Mouse (Mus musculus) forebrain, embryonic 14.5 days (tissue): ENCODE data around the gene Smg7. TPM values are rescaled to one million over a fixed set of nuclear protein-coding genes. Genes with fewer than 3 reads are reported as not detected.

Experiments used
- ATAC-seq: fragments of 200-750 bp; cut with Nextera tagmentation; 2 replicates; pipeline ENCODE4 v1.8.0; 2017; ENCODE audit warnings: mild to moderate bottlenecking, moderate library complexity
- DNase-seq: peaks from one replicate; pipeline ENCODE4 v3.0.0-alpha.2; 2015; ENCODE audit warnings: low spot score
- H3K27ac ChIP-seq: fragments of 300-500 bp; sonication (generic); 2 replicates; pipeline ENCODE4 v1.5.1; 2014; ENCODE audit warnings: low read depth, mild to moderate bottlenecking, control low read depth, low read length, moderate library complexity
- H3K27me3 ChIP-seq: fragments of 300-500 bp; sonication (generic); replicated peaks from 2 replicates; pipeline ENCODE4 v1.6.1; 2014; ENCODE audit warnings: low read length, control low read depth, mixed read lengths; ENCODE audit not compliant: control insufficient read depth, insufficient read depth
- H3K36me3 ChIP-seq: fragments of 300-500 bp; sonication (generic); 2 replicates; pipeline ENCODE4 v1.6.1; 2014; ENCODE audit warnings: low read length, control low read depth; ENCODE audit not compliant: control insufficient read depth, insufficient read depth
- H3K4me1 ChIP-seq: fragments of 300-500 bp; sonication (generic); 2 replicates; pipeline ENCODE4 v1.6.1; 2014; ENCODE audit warnings: antibody characterized with exemption, low read length, control low read depth; ENCODE audit not compliant: control insufficient read depth, insufficient read depth
- H3K4me2 ChIP-seq: fragments of 300-500 bp; sonication (generic); 2 replicates; pipeline ENCODE4 v1.6.1; 2014; ENCODE audit warnings: mild to moderate bottlenecking, control low read depth, low read length
- H3K4me3 ChIP-seq: fragments of 300-500 bp; sonication (generic); 2 replicates; pipeline ENCODE4 v1.5.1; 2014; ENCODE audit warnings: low read depth, low read length, control low read depth
- H3K9ac ChIP-seq: fragments of 300-500 bp; sonication (generic); 2 replicates; pipeline ENCODE4 v1.6.1; 2014; ENCODE audit warnings: mild to moderate bottlenecking, low read length, control low read depth, moderate library complexity
- H3K9me3 ChIP-seq: fragments of 300-500 bp; sonication (generic); replicated peaks from 2 replicates; pipeline ENCODE4 v1.6.1; 2016; ENCODE audit warnings: low read length, control low read depth, mixed read lengths; ENCODE audit not compliant: control insufficient read depth
- WGBS: fragments of 180-500 bp; shearing (Covaris S2); extraction: QIAGEN DNeasy Blood & Tissue Kit; methylation state at CpG from one replicate; pipeline ENCODE4 v1.1.7; 2014; 5-methylcytosine and 5-hydroxymethylcytosine counted together
- polyA plus RNA-seq: library from polyadenylated mRNA; unstranded; fragments of >200 nt; fragmentation: Nextera tagmentation; extraction: Ambion mirVana; gene quantifications from 2 replicates; pipeline ENCODE4 v1.2.1, GENCODE M21; 2014

The Smg7 gene
- polyA plus RNA-seq, 1 experiment from 2014 or later = 31.0 TPM

DNA sequence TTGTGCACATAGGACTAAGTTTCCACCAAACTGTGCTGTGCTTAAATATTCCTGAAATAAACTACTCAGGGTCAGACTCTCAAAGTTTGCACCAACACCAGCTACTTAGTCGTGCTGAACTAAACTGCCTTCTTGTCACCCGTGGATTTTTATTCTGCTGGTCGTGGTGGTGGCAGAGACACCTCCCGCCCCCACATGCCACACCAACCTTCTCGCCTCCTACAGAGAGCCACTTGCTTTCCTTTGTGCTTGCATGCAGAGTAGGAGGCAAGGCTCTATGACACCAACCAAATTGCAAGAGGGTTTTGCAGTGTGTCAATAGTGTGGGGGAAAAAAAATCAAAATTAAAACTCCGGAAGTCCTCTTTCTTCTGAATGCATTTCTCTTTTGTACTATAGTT, 82.9 kb downstream of the Smg7 start:
- Histone ChIP-seq H3K9ac (no peak overlapping the region), H3K36me3 (no peaks in the 10 kb centered on the region), H3K27me3 (no peaks in the 10 kb centered on the region), H3K4me1 (peaks cover 27% of the 10 kb centered on the region), H3K4me3 (no peak overlapping the region), H3K27ac (no peak overlapping the region), H3K4me2 (no peak overlapping the region), H3K9me3 (0 out of 2 replicates have a peak, but pooled peaks cover 2% of the 10 kb centered on the region)
- DNase-seq (no peak), ATAC-seq (no peak)
- 81% methylated on average over 6 of the region's 6 CpGs for WGBS

DNA sequence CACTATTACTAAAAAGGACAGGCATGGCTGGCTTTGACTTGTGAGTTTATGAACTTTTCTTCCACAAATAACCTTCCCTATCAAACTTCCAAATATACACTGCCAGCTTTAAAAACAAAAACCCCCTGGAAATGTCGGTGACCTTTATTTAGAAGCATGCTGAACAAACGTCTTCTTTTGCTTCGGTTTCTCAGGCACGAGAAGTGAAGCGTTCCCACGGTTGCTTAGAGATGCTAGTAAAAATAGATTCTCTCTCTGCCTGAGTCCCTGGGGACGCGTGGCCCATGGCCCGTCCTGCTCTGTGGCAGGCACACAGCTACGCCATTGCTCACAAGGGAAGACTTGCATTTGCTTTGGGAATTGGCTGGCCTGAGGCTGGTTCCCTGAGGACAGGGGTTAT, 84.7 kb downstream of the Smg7 start:
- ATAC-seq = no peak
- Histone ChIP-seq H3K27ac (peak overlapping the region; percentile 61; the same call in 1 of the 2 replicates), H3K4me1 (peaks cover 27% of the 10 kb centered on the region), H3K4me3 (no peak overlapping the region), H3K4me2 (no peak overlapping the region), H3K36me3 (no peaks in the 10 kb centered on the region), H3K9me3 (0 out of 2 replicates have a peak, but pooled peaks cover 2% of the 10 kb centered on the region), H3K27me3 (no peaks in the 10 kb centered on the region), H3K9ac (no peak overlapping the region)
- DNase-seq = peak; percentile 41
- 47% methylated on average over 10 of the region's 10 CpGs for WGBS

DNA sequence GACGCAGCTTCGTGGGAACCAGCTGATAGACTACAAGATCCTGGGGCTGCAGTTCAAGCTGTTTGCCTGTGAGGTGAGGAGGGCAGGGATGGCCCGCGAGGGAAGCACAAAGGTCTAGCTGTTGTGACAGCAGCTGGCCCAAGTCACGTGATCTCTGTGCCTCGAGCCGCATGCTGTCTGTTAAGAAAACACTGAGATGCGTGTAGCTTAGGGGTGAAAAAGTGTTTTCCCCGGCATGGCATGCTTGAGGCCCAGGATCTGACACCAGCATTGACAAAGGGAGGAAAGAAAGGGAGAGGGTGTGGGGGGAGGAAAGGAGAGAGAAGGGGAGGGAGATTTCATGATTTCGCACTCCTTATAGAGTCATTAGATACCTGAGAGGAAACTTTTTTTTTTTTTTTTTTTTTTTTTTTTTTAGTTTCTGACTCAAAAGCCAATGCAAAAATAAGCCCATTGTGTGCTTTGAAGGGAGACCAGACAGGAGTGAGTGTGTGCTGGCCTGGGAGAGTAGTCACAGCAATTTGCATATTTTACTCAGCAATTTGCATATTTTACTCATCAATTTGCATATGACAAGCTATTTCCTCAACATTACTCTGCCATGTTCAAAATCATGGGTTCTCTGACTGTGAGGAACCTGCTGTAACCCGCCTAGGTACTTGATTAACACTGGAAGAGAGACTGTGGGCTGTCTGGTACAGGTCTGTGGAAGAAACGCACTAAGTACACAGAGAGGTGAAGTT, 85.2 kb downstream of the Smg7 start:
- no peaks in the 10 kb centered on the region for H3K36me3 ChIP-seq
- WGBS = 16% methylated on average over 12 of the region's 12 CpGs
- H3K4me2 ChIP-seq = no peak overlapping the region
- peak; percentile 69 for ATAC-seq
- no peaks in the 10 kb centered on the region for H3K9me3 ChIP-seq
- H3K27ac ChIP-seq = peak overlapping the region; percentile 61
- peak; percentile 82 for DNase-seq
- no peak overlapping the region for H3K9ac ChIP-seq
- no peaks in the 10 kb centered on the region for H3K27me3 ChIP-seq
- peaks cover 27% of the 10 kb centered on the region for H3K4me1 ChIP-seq
- no peak overlapping the region for H3K4me3 ChIP-seq

DNA sequence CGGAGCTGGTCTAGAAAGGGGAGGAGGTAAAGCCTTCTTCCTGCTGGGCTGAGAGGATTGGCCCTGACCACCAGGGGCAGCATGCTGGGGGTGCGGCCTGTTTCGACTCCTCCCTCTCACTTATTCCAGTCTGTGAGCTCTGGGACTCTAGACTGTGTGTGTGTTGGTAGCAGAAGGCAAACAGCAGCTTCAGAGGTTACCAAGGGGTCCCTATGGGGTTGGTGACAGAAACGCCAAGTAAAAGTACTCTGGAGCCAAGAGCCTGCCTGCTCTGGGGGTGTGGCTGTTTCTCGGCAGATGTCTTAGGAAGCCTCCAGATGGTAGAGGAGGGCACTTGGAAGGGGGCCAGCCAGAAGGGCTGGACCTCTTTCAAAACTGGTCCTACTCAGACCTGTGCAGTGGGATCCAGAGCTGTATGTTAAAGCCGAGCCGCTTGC, 87.2 kb downstream of the Smg7 start:
- Histone ChIP-seq H3K9me3 (no peaks in the 10 kb centered on the region), H3K4me1 (peaks cover 29% of the 10 kb centered on the region), H3K36me3 (no peaks in the 10 kb centered on the region), H3K27ac (peak overlapping the region; percentile 61), H3K4me2 (no peak overlapping the region), H3K9ac (no peak overlapping the region), H3K27me3 (no peaks in the 10 kb centered on the region), H3K4me3 (no peak overlapping the region)
- ATAC-seq = peak; percentile 84
- 38% methylated on average over 7 of the region's 7 CpGs for WGBS
- DNase-seq = peak; percentile 87

DNA sequence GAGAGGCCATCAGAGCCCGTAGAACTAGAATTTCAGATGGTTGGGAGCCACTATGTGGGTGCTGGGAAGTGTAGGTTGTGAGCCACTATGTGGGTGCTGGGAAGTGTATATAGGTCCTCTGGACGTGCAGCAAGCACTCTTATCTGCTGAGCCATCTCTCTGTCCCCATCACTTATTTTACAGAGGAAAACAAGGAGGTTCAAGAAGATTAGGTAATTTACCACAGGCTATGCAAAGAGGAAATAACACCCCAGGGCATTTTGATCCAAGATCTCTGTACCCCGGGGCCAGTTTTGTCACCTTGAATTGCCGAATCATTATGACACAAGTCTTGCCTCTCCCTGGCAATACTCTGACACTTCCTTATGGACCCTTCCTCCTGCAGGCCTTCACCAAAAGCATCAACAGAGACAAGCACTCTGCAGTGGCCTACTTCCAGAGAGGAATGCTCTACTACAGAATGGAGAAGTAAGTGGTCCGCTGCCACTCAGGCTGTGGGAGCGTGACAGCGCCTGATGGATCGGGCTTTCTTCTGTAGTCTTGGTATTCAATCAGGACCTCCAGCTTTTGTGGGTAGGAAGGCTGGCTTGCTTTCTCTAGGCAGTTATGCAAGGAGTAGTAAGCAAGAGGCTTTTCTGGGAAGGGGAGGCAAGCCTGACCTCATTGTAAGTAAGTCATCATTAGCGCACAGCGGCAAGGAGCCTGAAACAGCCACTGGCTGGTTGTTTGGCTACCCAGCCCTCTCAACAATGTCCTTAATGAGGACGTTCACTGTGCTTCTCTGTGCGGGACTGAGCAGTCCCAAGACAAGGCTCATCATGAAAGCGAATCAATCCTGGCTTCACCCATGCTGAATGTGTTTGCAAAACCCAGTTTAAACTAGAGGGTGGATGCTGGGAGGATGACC, 91.7 kb downstream of the Smg7 start:
- no peak overlapping the region for H3K9ac ChIP-seq
- peaks cover 11% of the 10 kb centered on the region for H3K4me1 ChIP-seq
- H3K36me3 ChIP-seq = no peaks in the 10 kb centered on the region
- H3K4me3 ChIP-seq = no peak overlapping the region
- no peak overlapping the region for H3K4me2 ChIP-seq
- ATAC-seq (peak; percentile 49), DNase-seq (peak; percentile 46)
- H3K9me3 ChIP-seq = no peaks in the 10 kb centered on the region
- WGBS = 33% methylated on average over 13 of the region's 13 CpGs
- H3K27ac ChIP-seq = peak overlapping the region; percentile 50; the same call in 1 of the 2 replicates
- no peaks in the 10 kb centered on the region for H3K27me3 ChIP-seq

DNA sequence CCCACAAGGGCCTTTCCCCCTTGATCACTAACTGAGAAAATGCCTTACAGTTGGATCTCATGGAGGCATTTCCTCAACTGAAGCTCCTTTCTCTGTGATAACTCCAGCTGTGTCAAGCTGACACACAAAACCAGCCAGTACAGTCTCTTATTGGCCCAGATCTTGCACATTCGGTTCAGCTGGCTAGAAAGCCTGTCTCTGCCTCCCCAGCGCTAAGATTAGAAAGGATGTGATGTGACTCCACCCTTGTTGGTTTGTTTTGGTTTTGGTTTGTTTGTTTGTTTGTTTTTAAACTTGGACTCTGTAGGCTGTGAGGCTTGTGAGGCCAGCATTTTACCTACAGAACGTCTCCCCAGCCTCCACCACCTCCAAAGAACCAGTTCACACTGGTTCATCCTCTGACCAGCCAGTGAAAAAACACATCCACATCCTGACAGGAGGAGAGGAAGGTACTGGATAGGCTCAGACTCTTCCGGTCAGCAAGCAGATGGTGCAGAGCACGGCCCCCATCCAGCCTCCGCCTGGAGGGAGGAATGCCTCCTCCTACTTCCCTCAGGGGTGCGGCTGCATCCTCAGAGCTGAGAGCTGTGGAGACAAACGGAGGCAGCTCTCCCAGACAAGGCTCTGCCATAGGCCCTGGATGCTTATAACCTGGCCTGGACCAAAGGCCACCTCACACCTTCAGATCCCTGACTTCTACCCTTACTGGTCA, 92.7 kb downstream of the Smg7 start:
- ATAC-seq = no peak
- H3K9me3 ChIP-seq = no peaks in the 10 kb centered on the region
- WGBS = 50% methylated on average over 8 of the region's 8 CpGs

DNA sequence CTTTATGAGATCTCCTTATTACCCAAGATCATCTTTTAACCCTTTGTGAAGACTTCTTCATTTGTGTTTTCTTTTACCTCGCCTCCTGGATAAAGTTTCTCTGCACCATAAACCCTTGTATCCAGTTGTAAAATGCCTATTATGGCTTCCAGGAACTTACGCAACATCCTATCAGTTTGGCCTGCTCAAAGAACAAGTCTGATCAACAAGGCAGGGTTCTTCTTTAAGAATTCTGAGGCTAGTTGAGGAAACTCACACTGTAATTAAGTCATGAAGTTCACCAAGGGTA, 94.1 kb downstream of the Smg7 start:
- Histone ChIP-seq H3K4me3 (no peak overlapping the region), H3K9ac (no peak overlapping the region), H3K27ac (no peak overlapping the region), H3K36me3 (no peaks in the 10 kb centered on the region), H3K9me3 (no peaks in the 10 kb centered on the region), H3K4me2 (no peak overlapping the region), H3K4me1 (0 out of 2 replicates have a peak, but pooled peaks cover 3% of the 10 kb centered on the region), H3K27me3 (no peaks in the 10 kb centered on the region)
- ATAC-seq = no peak
- DNase-seq = no peak
- 89% methylated on average over 2 of the region's 2 CpGs for WGBS

More for the DNA sequence above, 92.7 kb downstream of the Smg7 start:
- Histone ChIP-seq H3K36me3 (no peaks in the 10 kb centered on the region), H3K4me2 (no peak overlapping the region), H3K4me3 (no peak overlapping the region), H3K27me3 (no peaks in the 10 kb centered on the region), H3K4me1 (0 out of 2 replicates have a peak, but pooled peaks cover 3% of the 10 kb centered on the region), H3K9ac (no peak overlapping the region), H3K27ac (no peak overlapping the region)
- DNase-seq = no peak

DNA sequence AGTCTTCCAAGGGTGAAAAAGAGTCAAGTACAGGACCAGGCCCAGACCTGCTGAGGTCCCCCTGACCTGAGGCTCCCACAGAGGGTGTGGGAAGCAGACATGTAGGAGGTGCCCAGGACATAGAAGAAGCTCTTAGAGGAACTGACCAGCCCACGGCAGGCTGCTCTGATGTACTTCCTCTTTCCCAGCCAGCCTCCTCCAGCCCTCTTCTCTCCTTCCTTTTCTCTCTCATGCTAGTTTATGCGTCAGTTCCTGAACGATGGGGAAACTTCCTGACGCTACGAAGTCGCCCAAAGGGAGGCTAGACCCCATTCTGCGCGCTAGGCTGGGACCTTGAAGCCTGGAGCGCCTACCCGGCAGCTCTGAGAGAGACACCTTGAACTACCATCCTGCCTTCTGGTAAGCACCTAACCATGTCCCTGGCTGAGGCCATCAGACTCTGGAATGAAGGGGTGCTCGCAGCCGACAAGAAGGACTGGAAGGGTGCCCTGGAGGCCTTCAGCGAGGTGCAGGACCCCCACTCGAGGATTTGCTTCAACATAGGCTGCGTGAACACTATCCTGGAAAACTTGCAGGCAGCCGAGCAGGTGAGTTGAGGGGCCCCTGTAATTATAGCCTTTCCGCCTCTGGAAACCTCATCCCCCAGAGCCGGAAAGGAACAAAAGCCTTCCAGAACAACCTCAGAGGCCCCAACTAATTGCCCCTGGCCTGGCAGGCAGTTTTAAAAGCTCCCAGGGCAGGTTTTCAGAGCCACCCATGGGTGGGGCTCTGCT, 94.6 kb downstream of the Smg7 start:
- H3K27ac ChIP-seq = no peak overlapping the region
- ATAC-seq = no peak
- H3K4me3 ChIP-seq = no peak overlapping the region
- no peak overlapping the region for H3K4me2 ChIP-seq
- no peaks in the 10 kb centered on the region for H3K27me3 ChIP-seq
- 0 out of 2 replicates have a peak, but pooled peaks cover 3% of the 10 kb centered on the region for H3K4me1 ChIP-seq
- WGBS = 71% methylated on average over 18 of the region's 18 CpGs
- H3K9me3 ChIP-seq = no peaks in the 10 kb centered on the region
- H3K9ac ChIP-seq = no peak overlapping the region
- DNase-seq = no peak
- H3K36me3 ChIP-seq = no peaks in the 10 kb centered on the region
